Mouse (Mus musculus): Measurements from ENCODE around the gene Col4a4. TPM values are rescaled to one million over a fixed set of nuclear protein-coding genes. Genes with fewer than 3 reads are reported as not detected.

Col4a4 gene
- polyA plus RNA-seq, 1 experiment from 2014 or later: 0.03 TPM

DNA sequence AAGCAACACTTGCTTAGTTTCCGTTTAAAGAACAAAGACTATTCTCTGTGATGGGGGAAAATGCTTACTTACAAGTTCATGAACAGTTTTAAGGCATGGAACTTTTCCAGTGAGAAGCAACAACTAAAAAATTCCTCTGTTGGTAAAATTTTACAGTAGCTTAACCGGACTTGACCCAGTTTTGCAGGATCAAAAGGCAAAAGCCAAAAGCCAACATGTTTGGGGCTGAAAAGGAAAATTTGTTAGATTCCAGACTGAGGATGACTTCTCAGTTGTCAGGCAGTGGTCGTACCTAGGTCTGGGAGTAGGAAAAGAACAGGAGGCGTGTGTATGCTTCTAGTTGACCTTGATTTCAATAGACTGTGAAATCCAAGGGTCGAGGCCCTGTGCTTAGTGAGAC lies 31.4 kb upstream of the Col4a4 start:
- Histone ChIP-seq H3K4me1 (replicated peaks) (no peaks in the 10 kb centered on the region), H3K4me2 (no peak overlapping the region), H3K9ac (no peak overlapping the region), H3K9me3 (replicated peaks) (no peaks in the 10 kb centered on the region), H3K27ac (no peak overlapping the region), H3K27me3 (no peaks in the 10 kb centered on the region), H3K36me3 (no peaks in the 10 kb centered on the region), H3K4me3 (replicated peaks) (no peak overlapping the region)
- WGBS (ENCODE audit: insufficient replicate concordance): 55% methylated on average over 5 of the region's 5 CpGs
- no peak for ATAC-seq (ENCODE audit: low read depth)
- DNase-seq: no peak

DNA sequence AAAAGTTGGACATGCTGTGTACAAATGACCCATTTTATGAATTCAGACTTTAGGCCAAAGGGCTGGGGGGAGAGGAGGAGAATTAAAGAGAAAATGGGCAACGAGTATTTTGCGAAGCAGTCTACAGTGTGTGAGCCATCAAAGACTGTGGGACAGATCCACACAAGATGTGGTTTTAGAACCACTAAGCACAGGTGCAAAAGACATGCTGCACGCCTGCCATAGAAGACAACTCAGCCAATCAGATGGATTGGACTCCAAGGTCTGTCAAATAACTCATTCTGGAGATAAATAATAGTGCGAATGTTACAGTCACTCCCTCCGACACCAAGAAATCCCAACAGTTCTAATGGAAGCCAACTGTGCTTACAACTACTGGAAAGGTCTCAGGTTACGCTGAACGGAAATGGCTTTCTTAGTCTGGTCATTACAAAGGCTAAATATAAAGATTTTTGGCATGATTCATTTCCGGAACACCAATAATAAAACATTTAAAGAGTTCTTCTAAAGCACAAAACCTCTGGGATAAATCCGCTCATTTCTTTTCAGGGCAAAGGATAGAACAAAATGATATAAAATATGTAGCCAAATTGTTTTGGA lies 25.5 kb upstream of the Col4a4 start:
- no peaks in the 10 kb centered on the region for H3K36me3 ChIP-seq
- ATAC-seq (ENCODE audit: low read depth): no peak
- no peak overlapping the region for H3K4me3 ChIP-seq (replicated peaks)
- no peak overlapping the region for H3K27ac ChIP-seq
- no peak for DNase-seq
- H3K4me1 ChIP-seq (replicated peaks): no peaks in the 10 kb centered on the region
- 79% methylated on average over 9 of the region's 9 CpGs for WGBS (ENCODE audit: insufficient replicate concordance)
- H3K4me2 ChIP-seq: no peak overlapping the region
- no peaks in the 10 kb centered on the region for H3K9me3 ChIP-seq (replicated peaks)
- H3K27me3 ChIP-seq: no peaks in the 10 kb centered on the region
- no peak overlapping the region for H3K9ac ChIP-seq

DNA sequence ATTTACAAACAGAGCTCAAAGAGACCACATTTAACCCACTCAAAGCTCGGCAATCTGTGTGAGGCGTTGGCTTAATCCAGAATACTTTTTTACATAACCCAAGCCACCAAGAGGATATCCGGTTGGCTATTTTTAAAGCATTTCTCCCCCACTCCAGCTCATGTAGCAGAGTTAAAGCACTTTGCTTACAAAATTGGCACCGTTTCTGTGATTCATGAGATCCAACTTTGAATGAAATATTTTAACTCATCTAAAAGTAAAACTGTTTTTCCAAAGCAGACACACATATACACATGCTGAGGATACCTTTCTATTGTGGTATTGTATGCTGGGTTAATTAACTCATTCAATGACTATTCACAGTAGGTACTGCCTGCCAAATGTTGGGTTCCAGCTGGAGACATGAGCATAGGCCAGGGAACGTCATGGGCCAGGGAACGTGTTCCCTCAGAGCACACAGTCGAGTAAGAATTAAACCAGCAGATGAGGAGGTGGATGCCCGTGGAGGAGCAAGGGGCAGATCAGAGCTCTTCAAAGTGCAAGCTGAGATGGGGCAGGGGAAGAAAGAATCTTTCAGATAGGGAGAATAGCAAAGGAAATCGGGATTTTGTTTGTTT lies 22.1 kb upstream of the Col4a4 start:
- 62% methylated on average over 9 of the region's 9 CpGs for WGBS (ENCODE audit: insufficient replicate concordance)

DNA sequence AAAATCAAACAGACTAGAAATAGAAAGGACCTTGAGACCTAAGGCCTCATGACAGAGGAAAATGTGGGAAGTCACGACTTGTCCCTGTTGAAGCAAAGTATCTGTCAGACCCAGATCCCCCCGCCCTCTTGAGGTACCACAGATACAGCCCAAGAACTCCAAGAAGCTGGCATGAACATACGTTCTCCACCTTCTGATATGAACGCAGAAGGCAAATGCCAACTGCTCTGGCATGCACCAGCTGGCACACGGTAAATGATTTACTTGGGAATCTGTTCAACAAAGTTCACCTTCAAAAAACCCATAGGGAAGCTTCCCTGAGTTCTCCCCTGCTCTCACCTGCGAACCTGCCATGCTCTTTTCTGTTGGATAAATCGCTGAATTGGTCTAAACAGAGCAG lies 19.2 kb upstream of the Col4a4 start:
- ATAC-seq (ENCODE audit: low read depth): no peak

More for the DNA sequence above, 22.1 kb upstream of the Col4a4 start:
- no peaks in the 10 kb centered on the region for H3K4me1 ChIP-seq (replicated peaks)
- no peak overlapping the region for H3K4me2 ChIP-seq
- no peaks in the 10 kb centered on the region for H3K36me3 ChIP-seq
- no peak overlapping the region for H3K9ac ChIP-seq
- DNase-seq (no peak), ATAC-seq (ENCODE audit: low read depth) (no peak)
- no peak overlapping the region for H3K4me3 ChIP-seq (replicated peaks)
- no peaks in the 10 kb centered on the region for H3K27me3 ChIP-seq
- H3K27ac ChIP-seq: no peak overlapping the region
- H3K9me3 ChIP-seq (replicated peaks): no peaks in the 10 kb centered on the region

DNA sequence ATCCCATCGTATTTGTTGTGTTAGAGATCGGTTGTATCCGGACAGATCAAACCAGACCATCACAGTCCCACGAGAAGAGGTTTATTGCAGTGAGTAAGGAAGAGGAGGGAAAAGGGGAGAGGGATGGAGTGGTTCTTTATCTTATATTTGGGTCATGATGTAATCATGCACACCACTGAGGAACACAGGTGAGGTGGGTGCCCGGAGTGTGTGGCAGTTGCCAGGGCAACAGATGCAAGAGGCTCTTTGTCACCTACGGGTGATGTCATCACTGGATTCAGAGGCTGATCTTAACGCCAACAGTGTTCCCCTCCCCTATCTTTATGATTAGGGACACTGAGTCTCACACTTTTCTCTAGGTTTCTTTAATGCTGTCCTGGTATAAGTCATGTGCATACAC lies 18.7 kb upstream of the Col4a4 start:
- WGBS (ENCODE audit: insufficient replicate concordance): 76% methylated on average over 7 of the region's 7 CpGs
- Histone ChIP-seq H3K4me1 (replicated peaks) (no peaks in the 10 kb centered on the region), H3K27ac (no peak overlapping the region), H3K9ac (no peak overlapping the region), H3K27me3 (no peaks in the 10 kb centered on the region), H3K36me3 (no peaks in the 10 kb centered on the region), H3K9me3 (replicated peaks) (no peaks in the 10 kb centered on the region), H3K4me2 (no peak overlapping the region), H3K4me3 (replicated peaks) (no peak overlapping the region)
- ATAC-seq (ENCODE audit: low read depth) (no peak), DNase-seq (no peak)

More for the DNA sequence above, 19.2 kb upstream of the Col4a4 start:
- DNase-seq: no peak
- no peak overlapping the region for H3K9ac ChIP-seq
- WGBS (ENCODE audit: insufficient replicate concordance): 70% methylated on average over 7 of the region's 7 CpGs
- no peaks in the 10 kb centered on the region for H3K4me1 ChIP-seq (replicated peaks)
- no peak overlapping the region for H3K27ac ChIP-seq
- H3K36me3 ChIP-seq: no peaks in the 10 kb centered on the region
- H3K9me3 ChIP-seq (replicated peaks): no peaks in the 10 kb centered on the region
- H3K4me3 ChIP-seq (replicated peaks): no peak overlapping the region
- no peaks in the 10 kb centered on the region for H3K27me3 ChIP-seq
- no peak overlapping the region for H3K4me2 ChIP-seq

DNA sequence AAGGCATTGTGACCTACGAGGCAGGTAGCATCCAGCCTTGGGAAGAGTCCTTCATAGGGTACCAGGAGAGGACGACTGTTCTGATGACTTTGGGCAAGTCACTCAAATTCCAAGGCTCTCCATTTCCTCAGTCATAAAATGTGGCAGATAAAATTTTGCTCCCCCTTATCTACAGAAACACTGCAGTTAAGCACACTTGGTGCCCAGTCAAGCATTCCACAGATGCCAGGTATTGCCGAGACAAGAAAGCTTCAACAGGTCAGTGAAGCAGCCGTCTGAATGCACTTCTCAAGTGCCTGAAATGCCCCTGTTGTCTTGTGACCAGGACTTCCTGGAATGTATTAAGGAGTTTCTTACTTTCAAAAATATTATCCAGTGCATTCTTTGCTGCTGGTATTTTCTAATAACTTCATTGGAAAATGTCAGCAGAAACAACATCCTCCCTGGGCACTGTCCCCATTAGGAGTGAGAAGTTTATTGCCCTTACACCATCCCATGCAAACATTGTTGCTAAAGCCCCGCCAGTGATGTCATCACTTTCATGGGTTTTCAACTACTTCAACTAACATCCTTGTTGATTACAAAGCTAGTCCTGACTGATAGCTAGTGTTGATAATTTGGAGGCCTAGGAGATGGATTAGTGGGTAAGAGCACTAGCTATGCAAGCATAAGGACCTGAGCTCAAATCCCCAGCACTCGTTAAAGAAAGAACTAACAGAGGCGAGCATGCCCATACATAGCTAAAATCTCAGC lies 16.7 kb upstream of the Col4a4 start:
- no peak overlapping the region for H3K9ac ChIP-seq
- no peaks in the 10 kb centered on the region for H3K9me3 ChIP-seq (replicated peaks)
- H3K27me3 ChIP-seq: no peaks in the 10 kb centered on the region
- no peak overlapping the region for H3K27ac ChIP-seq
- no peaks in the 10 kb centered on the region for H3K36me3 ChIP-seq
- WGBS (ENCODE audit: insufficient replicate concordance): 51% methylated on average over 7 of the region's 7 CpGs
- no peaks in the 10 kb centered on the region for H3K4me1 ChIP-seq (replicated peaks)
- ATAC-seq (ENCODE audit: low read depth) (no peak), DNase-seq (no peak)
- no peak overlapping the region for H3K4me2 ChIP-seq
- no peak overlapping the region for H3K4me3 ChIP-seq (replicated peaks)

DNA sequence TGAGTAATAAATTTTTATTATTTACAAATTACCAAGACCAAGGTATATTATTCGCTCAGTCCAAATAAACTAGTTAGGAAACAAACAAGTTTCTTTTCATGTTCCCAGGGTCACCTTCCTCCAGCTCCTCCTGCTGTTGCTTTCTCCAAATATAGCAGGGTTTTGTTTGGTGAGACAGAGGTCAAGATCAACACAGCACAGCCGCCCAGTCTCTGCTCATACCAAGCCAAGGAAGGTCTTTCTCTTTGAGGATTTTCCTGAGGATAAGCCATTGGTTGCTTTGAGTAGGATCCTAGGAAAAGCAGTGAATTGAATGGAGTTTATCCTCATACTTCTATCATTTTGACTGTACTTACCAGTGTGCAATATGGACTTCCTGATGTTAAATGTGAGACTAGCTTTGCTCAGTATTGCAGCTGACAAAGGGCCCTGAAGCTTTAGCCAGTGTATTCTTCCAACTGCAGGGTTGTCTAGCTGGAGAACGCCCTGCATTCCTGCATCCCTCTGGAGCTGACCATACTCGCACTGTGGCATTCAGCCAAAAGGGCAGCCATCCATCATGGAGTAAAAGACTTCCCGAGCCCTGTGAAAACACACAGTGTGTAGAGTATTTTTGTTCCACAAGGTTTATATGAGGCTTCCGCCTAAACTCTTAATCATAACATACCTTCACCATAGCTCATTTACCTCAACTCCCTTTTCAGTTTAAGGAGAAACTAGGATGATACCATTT lies 10.4 kb upstream of the Col4a4 start:
- no peak overlapping the region for H3K27ac ChIP-seq

DNA sequence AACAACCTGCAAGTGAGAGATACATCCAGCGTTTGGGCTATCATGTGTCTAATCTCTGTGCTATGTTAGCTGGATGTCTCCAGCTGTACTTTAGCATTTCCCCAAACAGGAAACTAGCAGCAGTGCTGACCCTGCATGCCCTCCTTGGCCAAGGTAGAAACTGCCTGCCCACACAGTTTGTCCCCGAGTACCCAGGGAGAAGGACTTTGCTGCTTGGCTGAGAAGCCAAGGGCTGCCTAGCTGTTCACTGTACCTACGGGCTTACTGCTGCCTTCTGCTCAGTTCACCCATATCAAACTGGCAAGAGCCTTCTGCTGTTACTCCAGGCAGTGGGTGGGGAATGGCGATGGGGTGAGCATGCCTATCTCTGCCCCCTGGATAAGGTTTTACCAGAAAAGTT lies 3.6 kb upstream of the Col4a4 start:
- Histone ChIP-seq H3K9ac (no peak overlapping the region), H3K4me2 (no peak overlapping the region), H3K27ac (no peak overlapping the region), H3K4me3 (replicated peaks) (no peak overlapping the region), H3K9me3 (replicated peaks) (no peaks in the 10 kb centered on the region), H3K36me3 (no peaks in the 10 kb centered on the region), H3K27me3 (peaks cover 21% of the 10 kb centered on the region), H3K4me1 (replicated peaks) (0 out of 2 replicates have a peak, but pooled peaks cover 7% of the 10 kb centered on the region)
- ATAC-seq (ENCODE audit: low read depth) (no peak), DNase-seq (no peak)
- WGBS (ENCODE audit: insufficient replicate concordance): 36% methylated on average over 4 of the region's 4 CpGs

More for the DNA sequence above, 10.4 kb upstream of the Col4a4 start:
- H3K9me3 ChIP-seq (replicated peaks): no peaks in the 10 kb centered on the region
- 58% methylated on average over 6 of the region's 6 CpGs for WGBS (ENCODE audit: insufficient replicate concordance)
- H3K9ac ChIP-seq: no peak overlapping the region
- H3K4me2 ChIP-seq: no peak overlapping the region
- DNase-seq (no peak), ATAC-seq (ENCODE audit: low read depth) (no peak)
- no peaks in the 10 kb centered on the region for H3K4me1 ChIP-seq (replicated peaks)
- H3K36me3 ChIP-seq: no peaks in the 10 kb centered on the region
- H3K4me3 ChIP-seq (replicated peaks): no peak overlapping the region
- no peaks in the 10 kb centered on the region for H3K27me3 ChIP-seq

DNA sequence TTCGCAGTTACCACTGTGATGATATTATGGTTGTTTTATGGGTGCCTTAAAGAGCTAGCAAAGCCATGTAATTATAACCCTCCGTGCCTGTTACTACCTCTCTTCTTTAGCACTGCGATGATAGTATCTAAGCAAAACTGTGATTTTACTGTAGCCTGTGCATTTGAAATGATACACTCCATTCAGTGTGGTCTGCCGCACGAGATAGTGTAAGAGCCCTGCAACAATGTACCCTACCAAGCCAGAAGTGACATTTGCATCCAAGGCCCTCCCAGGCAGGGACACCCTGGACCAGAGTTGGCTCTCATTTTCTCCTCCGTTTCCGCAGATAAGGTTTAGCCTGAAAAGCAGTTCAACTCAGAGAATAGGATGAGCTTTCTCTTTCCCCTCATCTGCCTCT lies 668 bp downstream of the Col4a4 start:
- Histone ChIP-seq H3K4me3 (replicated peaks) (no peak overlapping the region), H3K36me3 (no peaks in the 10 kb centered on the region), H3K4me2 (no peak overlapping the region), H3K9me3 (replicated peaks) (no peaks in the 10 kb centered on the region), H3K27ac (no peak overlapping the region), H3K4me1 (replicated peaks) (0 out of 2 replicates have a peak, but pooled peaks cover 7% of the 10 kb centered on the region), H3K9ac (no peak overlapping the region), H3K27me3 (peaks cover 24% of the 10 kb centered on the region)
- 61% methylated on average over 7 of the region's 7 CpGs for WGBS (ENCODE audit: insufficient replicate concordance)
- no peak for DNase-seq
- ATAC-seq (ENCODE audit: low read depth): no peak

DNA sequence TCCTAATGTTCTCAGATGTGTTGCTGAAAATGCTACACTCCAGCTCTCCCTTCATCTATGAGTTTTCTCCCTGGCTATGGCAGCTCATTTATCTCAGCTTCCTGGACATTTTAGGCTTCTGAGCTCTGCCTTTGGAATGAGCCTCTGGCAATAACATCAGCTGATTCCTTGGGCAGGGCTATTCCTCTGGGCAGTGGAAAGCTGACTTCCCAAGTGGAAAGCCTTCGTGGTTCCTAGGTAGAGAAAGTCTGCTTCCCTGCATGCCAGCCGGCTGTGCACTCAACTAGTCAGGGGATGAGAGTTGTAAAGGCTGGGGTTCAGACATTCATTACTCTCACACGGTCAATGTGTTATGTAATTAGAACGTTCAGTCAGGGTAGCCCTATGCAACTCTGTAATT lies 8.3 kb downstream of the Col4a4 start:
- ATAC-seq (ENCODE audit: low read depth) (no peak), DNase-seq (no peak)
- Histone ChIP-seq H3K4me2 (no peak overlapping the region), H3K27ac (no peak overlapping the region), H3K9ac (no peak overlapping the region), H3K4me3 (replicated peaks) (no peak overlapping the region), H3K36me3 (no peaks in the 10 kb centered on the region), H3K9me3 (replicated peaks) (no peaks in the 10 kb centered on the region), H3K4me1 (replicated peaks) (no peaks in the 10 kb centered on the region), H3K27me3 (no peaks in the 10 kb centered on the region)
- WGBS (ENCODE audit: insufficient replicate concordance): 55% methylated on average over 4 of the region's 4 CpGs

DNA sequence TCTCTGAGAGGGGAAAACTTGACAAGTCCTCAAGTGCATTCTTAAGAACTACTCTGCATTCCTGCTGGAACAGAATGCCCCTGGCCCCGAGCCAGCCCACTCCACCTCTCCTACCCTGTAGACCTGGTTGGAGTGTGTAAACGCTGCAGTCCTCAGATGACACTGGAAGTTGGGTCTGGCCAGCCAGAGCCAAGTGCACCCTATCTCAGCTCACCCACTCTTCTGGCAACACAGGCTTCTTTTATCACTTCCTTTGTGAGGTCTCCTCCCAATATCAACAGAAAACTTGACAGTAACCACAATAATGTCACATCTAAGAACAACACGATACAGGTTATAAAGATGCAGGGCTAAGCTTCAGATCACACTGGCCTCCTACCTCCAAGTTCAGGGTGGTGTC lies 8.7 kb downstream of the Col4a4 start:
- Histone ChIP-seq H3K4me1 (replicated peaks) (no peaks in the 10 kb centered on the region), H3K27ac (no peak overlapping the region), H3K27me3 (no peaks in the 10 kb centered on the region), H3K36me3 (no peaks in the 10 kb centered on the region), H3K9ac (no peak overlapping the region), H3K4me2 (no peak overlapping the region), H3K4me3 (replicated peaks) (no peak overlapping the region), H3K9me3 (replicated peaks) (no peaks in the 10 kb centered on the region)
- DNase-seq: no peak
- WGBS (ENCODE audit: insufficient replicate concordance): 26% methylated on average over 3 of the region's 3 CpGs
- no peak; the same call in 1 of the 2 replicates for ATAC-seq (ENCODE audit: low read depth)
